Mouse (Mus musculus): Measurements from ENCODE around the gene 1700017B05Rik. TPM values are rescaled to one million over a fixed set of nuclear protein-coding genes. Genes with fewer than 3 reads are reported as not detected.
"Not testable (repeated sequence)": the region's sequence is repeated elsewhere in the genome, so short reads cannot be mapped to it uniquely, and the experiment has no call there.

The 1700017B05Rik gene
- polyA plus RNA-seq, 1 experiment from 2014 or later = 25.5 TPM

DNA sequence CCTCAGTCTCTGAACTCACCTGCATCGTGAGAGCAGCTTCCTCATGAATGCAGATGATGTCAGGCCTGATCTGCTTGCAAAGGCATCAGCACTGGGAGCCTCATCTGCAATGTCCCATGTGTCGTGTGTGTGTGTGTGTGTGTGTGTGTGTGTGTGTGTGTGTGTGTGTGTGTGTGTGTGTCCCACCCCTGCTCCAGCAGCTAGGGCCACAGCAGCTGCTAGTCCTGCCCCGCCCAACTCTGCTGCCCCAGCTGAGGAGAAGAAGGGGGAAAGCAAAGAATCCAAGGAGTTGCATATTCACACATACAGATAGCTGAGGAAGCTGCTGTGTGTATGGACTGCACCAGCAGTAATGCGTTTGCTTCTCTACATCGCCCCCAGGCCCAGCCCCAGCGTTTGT lies 45.2 kb downstream of the 1700017B05Rik start:
- H3K27me3 ChIP-seq (replicated peaks; ENCODE audit: control insufficient read depth, insufficient read depth, low read length) = no peaks in the 10 kb centered on the region
- WGBS = 77% methylated on average over 6 of the region's 6 CpGs
- no peak overlapping the region for H3K4me2 ChIP-seq (ENCODE audit: low read depth, low read length)
- no peaks in the 10 kb centered on the region for H3K9me3 ChIP-seq (ENCODE audit: control insufficient read depth, low read length)
- H3K9ac ChIP-seq (ENCODE audit: low read depth, low read length) = no peak overlapping the region
- H3K36me3 ChIP-seq (ENCODE audit: control insufficient read depth, insufficient read depth, low read length) = no peaks in the 10 kb centered on the region
- no peak overlapping the region for H3K27ac ChIP-seq (ENCODE audit: low read length)
- no peak for ATAC-seq
- no peaks in the 10 kb centered on the region for H3K4me1 ChIP-seq (ENCODE audit: control insufficient read depth, insufficient read depth, low read length)
- no peak overlapping the region for H3K4me3 ChIP-seq (ENCODE audit: low read length)

DNA sequence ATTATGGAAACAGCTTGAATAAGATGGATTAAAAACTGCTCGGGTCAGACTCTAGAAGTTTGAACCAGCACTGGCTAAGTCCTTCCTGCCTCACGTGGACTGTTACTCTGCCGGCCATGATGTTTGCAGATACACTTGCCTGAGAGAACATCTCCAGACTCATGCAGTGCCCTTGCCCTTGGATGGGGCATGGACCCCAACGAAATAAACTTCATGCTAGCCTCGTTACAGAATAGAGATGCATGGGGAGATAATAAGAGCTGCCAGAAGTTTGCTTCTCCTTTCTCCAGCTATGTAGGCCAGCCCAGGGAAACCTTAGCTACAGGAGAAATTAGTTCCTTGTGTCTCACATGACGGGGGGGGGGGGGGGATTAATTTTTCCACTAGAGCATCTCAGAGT lies 47.9 kb downstream of the 1700017B05Rik start:
- H3K4me1 ChIP-seq (ENCODE audit: control insufficient read depth, insufficient read depth, low read length) = no peaks in the 10 kb centered on the region
- no peaks in the 10 kb centered on the region for H3K36me3 ChIP-seq (ENCODE audit: control insufficient read depth, insufficient read depth, low read length)
- no peak overlapping the region for H3K9ac ChIP-seq (ENCODE audit: low read depth, low read length)
- WGBS = 84% methylated on average over 6 of the region's 6 CpGs
- H3K27me3 ChIP-seq (replicated peaks; ENCODE audit: control insufficient read depth, insufficient read depth, low read length) = no peaks in the 10 kb centered on the region
- H3K4me3 ChIP-seq (ENCODE audit: low read length) = no peak overlapping the region
- H3K27ac ChIP-seq (ENCODE audit: low read length) = no peak overlapping the region
- H3K9me3 ChIP-seq (ENCODE audit: control insufficient read depth, low read length) = no peaks in the 10 kb centered on the region
- H3K4me2 ChIP-seq (ENCODE audit: low read depth, low read length) = no peak overlapping the region
- ATAC-seq = no peak

DNA sequence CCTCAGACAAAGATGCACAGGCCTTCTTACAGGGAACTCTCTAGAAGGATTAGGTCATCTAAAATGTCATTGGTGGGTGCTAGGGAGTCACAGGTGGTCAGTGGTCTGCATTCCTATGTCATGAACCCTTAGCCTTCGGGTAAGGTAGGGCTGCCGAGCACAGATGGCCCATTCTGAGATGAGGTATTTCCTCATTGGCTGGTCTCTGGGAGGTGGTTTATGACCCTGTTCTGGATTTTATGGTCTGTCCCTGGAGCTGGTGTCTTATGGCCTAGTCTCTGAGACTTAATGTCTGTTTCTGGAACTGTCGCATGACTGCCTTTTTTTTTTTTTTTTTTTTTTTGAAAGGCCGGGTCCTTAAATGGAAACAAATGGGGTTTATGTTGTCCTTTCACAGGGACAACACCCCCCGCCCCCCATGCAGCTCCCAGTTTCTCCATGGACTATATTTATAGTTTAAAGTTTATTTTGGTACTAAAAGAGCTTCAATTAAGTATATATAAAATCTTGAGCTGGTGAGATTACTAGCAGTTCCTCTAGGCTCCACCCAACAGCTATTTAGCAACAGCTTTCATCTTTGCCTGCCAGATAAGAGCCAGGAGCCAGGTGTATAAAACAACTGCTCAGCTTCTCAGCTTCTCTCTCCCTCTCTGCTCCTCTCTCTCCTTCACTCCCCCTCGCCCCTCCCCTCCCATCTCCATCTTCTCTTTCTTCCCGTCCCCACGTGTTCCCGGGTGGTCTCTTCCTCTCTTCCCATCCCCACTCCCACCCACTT lies 49.8 kb downstream of the 1700017B05Rik start:
- H3K9ac ChIP-seq (ENCODE audit: low read depth, low read length) = no peak overlapping the region
- no peaks in the 10 kb centered on the region for H3K4me1 ChIP-seq (ENCODE audit: control insufficient read depth, insufficient read depth, low read length)
- no peak overlapping the region for H3K4me2 ChIP-seq (ENCODE audit: low read depth, low read length)
- ATAC-seq = peak; percentile 89
- H3K27me3 ChIP-seq (replicated peaks; ENCODE audit: control insufficient read depth, insufficient read depth, low read length) = no peaks in the 10 kb centered on the region
- no peaks in the 10 kb centered on the region for H3K36me3 ChIP-seq (ENCODE audit: control insufficient read depth, insufficient read depth, low read length)
- WGBS = 28% methylated on average over 9 of the region's 9 CpGs
- H3K4me3 ChIP-seq (ENCODE audit: low read length) = no peak overlapping the region
- H3K27ac ChIP-seq (ENCODE audit: low read length) = peak overlapping the region; percentile 8
- no peaks in the 10 kb centered on the region for H3K9me3 ChIP-seq (ENCODE audit: control insufficient read depth, low read length)

DNA sequence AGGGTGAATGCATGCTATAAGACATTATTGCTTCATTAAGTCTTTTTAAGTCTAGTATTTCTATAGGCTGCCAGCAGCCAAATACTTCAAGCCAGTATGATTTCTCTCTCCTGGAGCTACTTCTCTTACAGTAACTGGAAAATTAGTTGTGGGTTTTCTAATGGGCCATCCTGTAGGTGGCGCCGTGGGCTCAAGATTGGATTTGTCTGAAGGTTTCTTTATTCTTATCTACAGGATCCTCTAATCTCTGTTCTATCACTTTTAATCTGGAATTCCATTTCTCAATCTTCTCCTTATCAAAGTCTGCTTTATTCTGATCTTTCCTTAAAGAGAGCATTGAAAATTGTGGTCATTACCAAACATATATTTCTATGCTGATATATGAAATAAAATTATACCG lies 53.1 kb downstream of the 1700017B05Rik start:
- Histone ChIP-seq H3K27ac (ENCODE audit: low read length) (no peak overlapping the region), H3K9me3 (ENCODE audit: control insufficient read depth, low read length) (no peaks in the 10 kb centered on the region), H3K4me3 (ENCODE audit: low read length) (no peak overlapping the region), H3K36me3 (ENCODE audit: control insufficient read depth, insufficient read depth, low read length) (no peaks in the 10 kb centered on the region), H3K4me2 (ENCODE audit: low read depth, low read length) (no peak overlapping the region), H3K4me1 (ENCODE audit: control insufficient read depth, insufficient read depth, low read length) (no peaks in the 10 kb centered on the region), H3K9ac (ENCODE audit: low read depth, low read length) (no peak overlapping the region), H3K27me3 (replicated peaks; ENCODE audit: control insufficient read depth, insufficient read depth, low read length) (no peaks in the 10 kb centered on the region)
- 36% methylated on average over 3 of the region's 3 CpGs for WGBS
- ATAC-seq = no peak

GRCm38 (mm10) chr9:57206896-57207295 lies 55.5 kb downstream of the 1700017B05Rik start:
- 66% methylated on average over 2 of the region's 2 CpGs for WGBS
- no peaks in the 10 kb centered on the region for H3K27me3 ChIP-seq (replicated peaks; ENCODE audit: control insufficient read depth, insufficient read depth, low read length)
- no peak for ATAC-seq
- H3K4me3 ChIP-seq (ENCODE audit: low read length) = no peak overlapping the region
- H3K27ac ChIP-seq (ENCODE audit: low read length) = no peak overlapping the region
- H3K4me1 ChIP-seq (ENCODE audit: control insufficient read depth, insufficient read depth, low read length) = no peaks in the 10 kb centered on the region
- H3K9ac ChIP-seq (ENCODE audit: low read depth, low read length) = no peak overlapping the region
- H3K4me2 ChIP-seq (ENCODE audit: low read depth, low read length) = no peak overlapping the region
- H3K36me3 ChIP-seq (ENCODE audit: control insufficient read depth, insufficient read depth, low read length) = no peaks in the 10 kb centered on the region
- H3K9me3 ChIP-seq (ENCODE audit: control insufficient read depth, low read length) = no peaks in the 10 kb centered on the region

- ATAC-seq; H3K9me3 ChIP-seq (ENCODE audit: control insufficient read depth, low read length); H3K36me3 ChIP-seq (ENCODE audit: control insufficient read depth, insufficient read depth, low read length); H3K4me3 ChIP-seq (ENCODE audit: low read length); H3K4me1 ChIP-seq (ENCODE audit: control insufficient read depth, insufficient read depth, low read length); H3K4me2 ChIP-seq (ENCODE audit: low read depth, low read length); H3K9ac ChIP-seq (ENCODE audit: low read depth, low read length); H3K27me3 ChIP-seq (replicated peaks; ENCODE audit: control insufficient read depth, insufficient read depth, low read length); H3K27ac ChIP-seq (ENCODE audit: low read length): not testable (repeated sequence)
- WGBS = 78% methylated on average over 13 of the region's 13 CpGs
Measured at GRCm38 (mm10) chr9:57203571-57203970, 58.8 kb downstream of the 1700017B05Rik start.

Other genes starting within 250 kb of the 1700017B05Rik start
- gene Sin3a, start 190.6 kb downstream of the 1700017B05Rik start, polyA plus RNA-seq (2015; fragmentation: Nextera tagmentation; extraction: Ambion mirVana) = 22.4 and 23.3 TPM in 2 replicates
- gene Man2c1, start 131.9 kb downstream of the 1700017B05Rik start, polyA plus RNA-seq (2015; fragmentation: Nextera tagmentation; extraction: Ambion mirVana) = 45.4 and 52.7 TPM in 2 replicates
- 8.6 TPM in 2 replicates for gene Neil1, start 114.3 kb downstream of the 1700017B05Rik start, polyA plus RNA-seq (2015; fragmentation: Nextera tagmentation; extraction: Ambion mirVana)
- gene Commd4, start 104.3 kb downstream of the 1700017B05Rik start, polyA plus RNA-seq (2015; fragmentation: Nextera tagmentation; extraction: Ambion mirVana) = 111 and 120 TPM in 2 replicates
- not detected in 2 replicates for gene Trcg1, start 26.1 kb downstream of the 1700017B05Rik start, polyA plus RNA-seq (2015; fragmentation: Nextera tagmentation; extraction: Ambion mirVana)
- gene Ppcdc, start 177.5 kb upstream of the 1700017B05Rik start, polyA plus RNA-seq (2015; fragmentation: Nextera tagmentation; extraction: Ambion mirVana) = 25.2 and 29.4 TPM in 2 replicates
- 15.2 and 16.2 TPM in 2 replicates for gene Scamp5, start 205.4 kb upstream of the 1700017B05Rik start, polyA plus RNA-seq (2015; fragmentation: Nextera tagmentation; extraction: Ambion mirVana)
- 6.3 and 6.8 TPM in 2 replicates for gene Rpp25, start 241.4 kb upstream of the 1700017B05Rik start, polyA plus RNA-seq (2015; fragmentation: Nextera tagmentation; extraction: Ambion mirVana)